Mouse (Mus musculus) heart, adult 11 months (tissue): Measurements from ENCODE around the gene Tmem11.

Source experiments
- DNase-seq: peaks from one replicate; pipeline ENCODE4 v3.0.0; 2022

The Tmem11 gene

GRCm38 (mm10) chr11:60826700-60827099 lies 52.4 kb downstream of the Tmem11 start:
- no peak for DNase-seq

- no peak for DNase-seq
These were observed 53.9 kb downstream of the Tmem11 start for GRCm38 (mm10) chr11:60825191-60825590.

GRCm38 (mm10) chr11:60823771-60824170 lies 55.3 kb downstream of the Tmem11 start:
- DNase-seq, result no peak

- no peak for DNase-seq
These were observed 62.7 kb downstream of the Tmem11 start for GRCm38 (mm10) chr11:60816398-60816797.
